Mouse (Mus musculus) large intestine, adult 2 months (tissue): Measurements from ENCODE around the gene Crip1. TPM values are rescaled to one million over a fixed set of nuclear protein-coding genes. Genes with fewer than 3 reads are reported as not detected.
"Not testable (repeated sequence)": the region's sequence is repeated elsewhere in the genome, so short reads cannot be mapped to it uniquely, and the experiment has no call there.

Experiments used
- DNase-seq: peaks from one replicate; pipeline ENCODE4 v3.0.0-alpha.2; 2012; ENCODE audit warnings: low read depth, low spot score
- WGBS: fragments of 180-500 bp; shearing (Covaris S2); methylation state at CpG from one replicate; pipeline ENCODE4 v1.1.7; 2018; 5-methylcytosine and 5-hydroxymethylcytosine counted together
- polyA plus RNA-seq: library from polyadenylated mRNA; depleted of rRNA; stranded (reverse); fragments of >200 nt; gene quantifications from 2 replicates; pipeline ENCODE4 v1.2.3, GENCODE M21; 2012

Gene Crip1
- polyA plus RNA-seq, 1 experiment: 11,187 TPM

DNA sequence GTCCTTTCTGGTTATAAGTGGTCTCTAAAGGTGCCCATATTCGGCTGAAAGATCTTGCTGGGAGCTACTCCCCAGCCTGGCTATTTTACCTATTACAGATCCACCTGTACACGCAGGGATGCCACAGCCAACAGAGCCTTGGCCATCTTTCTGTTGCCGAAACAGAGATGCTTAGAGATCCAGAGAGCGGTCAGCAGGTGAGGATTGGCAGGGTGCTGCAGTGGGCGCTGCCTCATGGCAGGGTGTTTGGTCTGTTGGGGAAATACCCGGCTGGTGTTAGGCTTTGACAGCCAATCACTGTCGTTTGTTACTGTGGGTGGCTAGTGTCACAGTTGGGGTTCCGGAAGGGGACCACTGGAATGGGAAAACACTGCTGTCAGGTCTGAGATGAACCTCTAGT is 11.9 kb downstream of the Crip1 start:
- 90% methylated on average over 8 of the region's 8 CpGs for WGBS
- DNase-seq: no peak

DNA sequence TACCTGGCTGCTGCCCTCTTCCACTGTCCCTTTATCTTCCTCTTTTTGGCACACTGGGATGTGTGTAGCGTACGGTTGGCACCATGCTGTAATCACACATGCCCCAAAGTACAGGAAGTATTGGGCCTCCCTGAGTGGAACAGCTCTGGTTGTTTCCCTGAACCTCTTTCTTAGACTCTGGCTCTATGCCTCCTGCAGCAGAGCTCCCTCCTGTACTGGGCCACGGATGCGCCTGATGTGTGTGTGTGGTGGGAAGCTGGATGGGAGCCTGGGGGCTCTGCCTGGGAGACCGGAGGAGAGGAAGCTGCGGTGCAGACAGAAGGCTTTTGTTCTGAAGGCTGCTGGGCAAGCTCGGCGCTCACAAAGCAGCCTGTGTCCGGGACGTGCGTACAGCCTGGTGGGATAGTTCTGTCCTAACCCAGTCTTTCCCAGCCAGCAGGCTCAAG is 17.5 kb downstream of the Crip1 start:
- 90% methylated on average over 11 of the region's 11 CpGs for WGBS
- DNase-seq: no peak

DNA sequence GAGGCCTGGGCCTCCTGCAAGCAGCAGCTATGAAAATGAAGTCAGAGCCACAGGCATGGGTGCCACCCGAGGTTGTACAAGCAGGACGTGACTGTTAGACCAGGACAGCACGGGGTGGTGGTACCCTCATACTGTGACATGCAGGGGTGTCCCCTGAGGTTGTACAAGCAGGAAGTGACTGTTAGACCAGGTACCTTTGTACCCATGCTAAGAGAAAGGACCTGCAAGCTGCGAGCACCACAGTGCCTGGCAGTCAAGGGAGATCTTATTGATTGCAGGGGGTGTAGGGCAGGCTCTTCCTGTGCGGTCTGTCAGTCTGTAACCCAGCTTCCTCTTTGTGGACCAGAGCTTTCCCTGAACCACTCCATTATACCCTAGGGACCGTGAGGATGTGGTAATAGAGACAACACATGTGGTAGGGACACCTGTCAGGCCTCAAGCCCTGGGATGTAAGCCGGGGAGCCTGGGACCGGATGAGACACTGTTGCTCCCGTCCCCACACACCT is 22.0 kb downstream of the Crip1 start:
- WGBS: 64% methylated on average over 9 of the region's 9 CpGs
- no peak for DNase-seq

DNA sequence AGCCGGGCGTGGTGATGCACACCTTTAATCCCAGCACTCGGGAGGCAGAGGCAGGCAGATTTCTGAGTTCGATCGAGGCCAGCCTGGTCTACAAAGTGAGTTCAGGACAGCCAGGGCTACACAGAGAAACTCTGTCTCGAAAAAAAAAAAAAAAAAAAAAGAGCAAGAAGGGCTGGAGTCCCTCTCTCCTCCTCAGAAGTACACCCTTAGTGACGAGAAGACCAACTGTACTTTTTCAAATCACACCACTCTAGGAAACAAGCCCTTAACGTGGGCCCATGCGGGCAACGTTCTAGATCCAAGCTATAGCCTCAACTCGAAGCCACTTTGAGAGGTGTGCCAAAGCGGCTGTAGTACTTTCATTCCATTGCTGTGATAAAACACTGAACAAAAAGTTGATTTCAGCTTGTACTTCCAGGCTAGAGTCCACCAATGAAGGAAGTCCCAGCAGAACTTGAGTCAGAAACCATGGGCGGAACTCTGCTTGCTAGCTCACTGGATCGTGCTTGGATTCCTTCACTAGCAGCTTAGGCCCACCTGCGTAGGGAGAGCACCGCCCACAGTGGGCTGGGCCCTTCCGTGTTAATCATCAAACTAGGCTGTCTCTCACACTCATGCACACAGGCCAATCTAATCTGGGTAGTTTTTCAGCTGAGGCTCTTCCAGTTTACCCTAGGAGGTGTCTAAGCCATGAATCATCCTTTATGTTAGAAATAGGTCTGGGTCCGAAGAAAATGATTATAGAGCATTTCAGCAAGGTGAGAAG is 31.0 kb downstream of the Crip1 start:
- DNase-seq: no peak

DNA sequence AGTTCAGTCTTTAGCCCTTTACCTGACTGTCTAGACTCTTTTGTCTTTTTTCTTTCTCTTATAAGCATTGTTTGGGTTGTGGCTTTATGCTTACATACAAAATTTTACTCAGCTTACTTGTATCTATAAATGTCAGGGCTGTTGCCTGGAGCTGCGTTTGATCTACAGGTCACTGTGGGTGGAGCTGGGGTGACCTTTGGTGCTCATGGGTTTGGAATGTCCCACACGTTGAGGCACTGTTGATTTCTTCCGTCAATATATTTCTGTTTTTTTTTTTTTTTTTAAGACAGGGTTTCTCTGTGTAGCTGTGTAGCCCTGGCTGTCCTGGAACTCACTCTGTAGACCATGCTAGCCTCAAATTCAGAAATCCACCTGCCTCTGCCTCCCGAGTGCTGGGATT is 34.9 kb downstream of the Crip1 start:
- WGBS: 35% methylated on average over 4 of the region's 4 CpGs
- no peak for DNase-seq

More for the DNA sequence above, 31.0 kb downstream of the Crip1 start:
- 78% methylated on average over 18 of the region's 18 CpGs for WGBS

DNA sequence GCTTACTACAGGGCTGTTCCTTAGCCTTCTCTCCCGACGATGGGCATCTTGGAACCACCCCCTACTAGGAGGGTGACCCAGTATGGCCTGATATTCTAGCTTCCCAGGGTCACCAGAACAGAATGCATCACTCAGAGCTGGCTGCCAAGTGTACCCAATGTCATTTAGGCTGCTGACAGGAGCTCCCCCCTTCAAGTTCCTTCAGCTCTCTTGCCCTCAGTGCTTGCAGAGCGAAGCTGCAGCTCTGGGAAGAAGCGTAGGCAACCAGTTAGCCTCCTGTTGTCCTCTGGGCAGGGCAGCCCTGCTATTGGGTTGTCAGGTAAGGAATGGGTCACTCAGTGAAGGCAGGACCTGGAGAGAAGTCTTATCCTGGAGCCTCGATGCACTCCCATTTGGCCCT is 38.8 kb downstream of the Crip1 start:
- DNase-seq: no peak
- WGBS: 64% methylated on average over 5 of the region's 5 CpGs

DNA sequence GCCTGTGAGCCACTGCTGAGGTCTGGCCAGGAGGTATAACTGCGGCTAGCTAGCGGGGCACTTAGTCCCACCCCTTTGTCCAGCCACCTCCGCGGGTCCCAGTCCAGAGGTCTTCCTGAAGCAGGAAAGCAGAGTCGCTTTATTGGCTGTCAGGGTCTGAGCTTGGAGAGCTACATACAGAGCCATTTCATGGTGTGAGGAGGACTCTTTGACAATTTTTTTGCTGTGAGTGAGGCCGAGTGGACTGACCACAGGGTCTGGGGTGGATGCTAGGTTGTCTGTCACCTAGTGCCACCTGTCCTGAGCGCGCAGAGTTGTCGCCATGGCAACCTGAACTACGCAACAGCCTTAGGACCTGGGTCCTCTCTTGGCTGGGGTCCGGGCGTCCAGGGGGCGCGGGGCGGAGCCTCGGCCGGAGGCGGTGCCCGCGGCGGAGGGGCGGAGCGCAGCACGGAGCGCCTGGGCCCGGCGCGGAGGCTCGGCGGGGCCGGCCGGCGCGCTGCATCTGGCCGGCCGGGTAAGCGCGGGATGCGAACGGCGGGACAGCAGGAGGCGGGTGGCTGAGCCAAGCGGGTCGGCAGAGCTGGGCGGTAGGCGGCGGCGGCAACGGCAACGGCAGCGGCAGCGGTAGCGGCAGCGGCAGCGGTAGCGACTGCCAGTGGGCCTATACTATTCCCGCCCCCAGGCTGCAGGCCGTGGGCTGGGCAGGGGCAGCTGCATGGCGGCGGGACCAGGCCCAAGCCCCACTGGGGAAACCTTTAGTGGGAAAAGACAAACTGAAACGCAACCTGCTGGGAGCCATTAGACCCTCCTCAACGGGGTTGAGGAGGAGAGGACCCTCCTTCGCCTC is 39.6 kb downstream of the Crip1 start, which contains the start of gene Tmem121:
Tmem121 (plus strand) TSS at position 489 of the 850 bp plus-strand sequence.
- no peak for DNase-seq
- WGBS: 5% methylated on average over 62 of the region's 63 CpGs

DNA sequence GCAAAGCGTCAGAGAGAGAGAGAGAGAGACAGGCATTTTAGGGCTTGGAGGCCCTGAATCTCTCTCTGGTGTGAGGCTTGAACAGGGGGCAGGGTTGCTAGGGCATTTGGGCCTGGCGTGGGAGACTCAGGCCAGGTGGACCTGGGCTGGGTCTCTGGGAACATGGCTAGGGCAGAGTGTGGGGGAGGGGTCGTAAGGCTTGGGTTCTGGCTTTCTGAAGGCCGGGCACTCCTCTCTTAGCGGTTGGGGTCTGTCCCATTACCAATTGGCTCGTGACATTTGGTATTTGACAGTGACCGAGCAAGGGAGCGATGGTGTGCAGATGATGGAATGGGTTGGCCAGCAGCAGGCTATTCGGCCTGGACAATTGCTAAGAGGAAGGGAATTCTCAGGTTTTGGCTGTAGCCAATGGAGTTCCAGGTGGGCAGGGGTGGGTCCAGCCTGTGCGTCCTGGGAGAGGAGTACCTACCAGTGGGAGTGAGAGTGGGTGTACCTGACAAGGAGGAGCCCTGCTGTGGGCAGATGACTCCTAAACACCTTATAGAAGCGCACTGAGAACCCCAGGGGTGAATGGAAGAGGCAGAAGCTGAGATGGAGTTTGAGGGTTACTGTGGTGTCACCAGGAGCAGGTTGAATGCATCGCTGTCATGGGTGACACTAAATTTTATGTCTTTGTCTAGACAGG is 40.4 kb downstream of the Crip1 start:
- no peak for DNase-seq
- 54% methylated on average over 12 of the region's 12 CpGs for WGBS

DNA sequence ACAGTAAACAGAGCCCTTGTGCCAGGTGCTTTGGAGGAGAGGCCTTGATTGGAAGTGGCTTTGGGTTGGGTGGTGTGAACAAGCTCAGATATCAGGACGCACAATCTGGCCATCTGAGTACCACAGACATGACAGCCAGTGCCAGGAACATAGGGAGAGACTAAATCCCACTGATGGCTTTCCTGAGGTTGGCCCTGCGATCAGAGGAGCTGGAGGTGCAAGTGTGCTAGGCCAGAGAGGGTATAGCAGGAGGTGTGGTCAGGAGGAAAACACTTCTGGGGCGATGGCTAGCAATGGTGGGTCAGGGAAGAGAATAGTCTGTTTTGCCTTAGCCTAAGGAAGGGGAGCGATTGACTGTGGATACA is 40.9 kb downstream of the Crip1 start:
- no peak for DNase-seq
- whole genome bisulfite sequencing: 48% methylated on average over 4 of the region's 4 CpGs

DNA sequence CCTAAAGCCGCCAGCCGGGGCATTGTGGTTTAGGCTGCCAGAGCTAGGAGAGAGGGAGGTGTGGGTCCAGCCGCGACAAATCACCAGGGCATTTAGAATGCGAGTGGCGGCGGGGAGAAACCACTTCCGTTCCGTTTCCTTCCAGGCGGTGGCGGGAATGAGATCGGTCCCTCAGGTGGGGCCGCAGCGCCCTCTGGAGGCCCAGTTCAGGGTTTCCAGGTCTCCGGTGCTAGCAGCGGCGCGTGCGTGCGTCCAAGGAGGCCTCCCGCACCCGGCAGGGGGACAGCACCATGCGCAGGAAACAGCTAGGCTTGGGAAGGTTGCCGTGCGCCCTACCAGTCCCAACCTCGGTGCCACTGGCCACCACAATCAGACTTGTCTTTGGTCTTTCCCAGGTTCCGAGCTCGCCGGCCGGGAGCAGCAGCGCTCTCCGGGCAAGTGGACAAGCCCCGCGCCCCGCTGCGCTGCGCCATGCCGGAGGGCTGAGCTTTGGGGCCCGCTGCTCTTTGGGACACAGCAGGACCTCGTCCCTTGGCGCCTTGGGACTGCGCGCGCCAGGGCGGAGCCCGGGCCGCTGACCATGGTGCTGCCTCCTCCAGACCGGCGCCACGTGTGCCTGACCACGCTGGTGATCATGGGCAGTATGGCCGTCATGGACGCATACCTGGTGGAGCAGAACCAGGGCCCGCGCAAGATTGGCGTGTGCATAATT is 41.6 kb downstream of the Crip1 start:
- peak; percentile 10 for DNase-seq
- 11% methylated on average over 56 of the region's 56 CpGs for WGBS

DNA sequence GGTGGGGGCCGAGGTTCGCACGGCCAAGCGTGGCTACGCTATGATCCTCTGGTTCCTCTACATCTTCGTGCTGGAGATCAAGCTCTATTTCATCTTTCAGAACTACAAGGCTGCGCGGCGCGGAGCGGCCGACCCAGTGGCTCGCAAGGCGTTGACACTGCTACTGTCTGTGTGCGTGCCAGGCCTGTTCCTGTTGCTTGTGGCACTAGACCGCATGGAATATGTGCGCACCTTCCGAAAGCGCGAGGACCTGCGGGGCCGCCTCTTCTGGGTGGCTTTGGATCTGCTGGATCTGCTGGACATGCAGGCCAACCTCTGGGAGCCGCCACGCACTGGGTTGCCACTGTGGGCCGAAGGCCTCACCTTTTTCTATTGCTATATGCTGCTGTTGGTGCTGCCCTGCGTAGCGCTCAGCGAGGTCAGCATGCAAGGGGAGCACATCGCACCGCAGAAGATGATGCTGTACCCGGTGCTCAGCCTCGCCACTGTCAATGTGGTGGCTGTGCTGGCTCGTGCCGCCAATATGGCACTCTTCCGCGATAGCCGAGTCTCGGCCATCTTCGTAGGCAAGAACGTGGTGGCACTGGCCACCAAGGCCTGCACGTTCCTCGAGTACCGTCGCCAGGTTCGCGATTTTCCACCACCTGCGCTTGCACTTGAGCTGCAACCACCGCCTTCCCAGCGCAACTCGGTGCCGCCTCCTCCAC is 42.4 kb downstream of the Crip1 start:
- DNase-seq: no peak
- 86% methylated on average over 51 of the region's 51 CpGs for WGBS

DNA sequence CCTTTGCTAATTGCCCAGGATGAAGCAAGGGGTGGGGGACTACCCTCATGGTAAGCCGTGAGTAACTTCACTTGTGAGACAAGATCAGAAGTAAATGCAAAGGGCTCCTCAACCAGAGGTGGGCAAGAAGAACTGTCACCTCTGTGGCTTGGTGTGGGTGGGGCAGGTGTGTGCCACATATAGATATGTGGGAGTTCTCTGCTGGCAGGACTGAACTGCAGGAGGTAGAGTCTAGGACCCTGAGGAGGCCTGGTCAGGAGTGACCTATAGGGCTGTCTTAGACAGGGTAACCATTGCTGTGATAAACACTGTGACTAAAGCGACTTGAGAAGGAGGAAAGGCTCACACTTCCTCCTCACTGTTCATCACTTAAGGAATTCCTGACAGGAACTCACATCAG is 47.3 kb downstream of the Crip1 start:
- DNase-seq: no peak
- 28% methylated on average over 2 of the region's 2 CpGs for WGBS

DNA sequence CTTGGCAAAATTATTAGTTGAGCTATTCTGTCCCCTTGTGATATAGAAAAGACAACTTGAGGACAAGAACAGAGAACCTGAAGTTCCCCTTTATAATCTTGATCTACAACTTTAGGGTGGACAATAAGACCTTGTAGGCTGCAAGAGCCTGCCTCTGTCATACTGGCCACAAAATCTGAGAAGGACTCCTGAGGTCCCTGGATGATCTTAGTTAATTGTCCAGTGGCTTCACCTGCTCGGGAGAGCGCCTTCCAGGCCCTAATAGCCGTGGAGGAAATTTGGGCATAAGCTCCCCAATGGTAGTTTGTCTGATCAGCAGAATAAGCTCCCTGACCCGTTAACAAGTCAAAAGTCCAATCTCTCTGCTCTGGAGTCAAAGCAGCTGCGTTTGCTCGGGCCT is 53.0 kb downstream of the Crip1 start:
- 90% methylated on average over 3 of the region's 6 CpGs for WGBS
- DNase-seq: not testable (repeated sequence)

DNA sequence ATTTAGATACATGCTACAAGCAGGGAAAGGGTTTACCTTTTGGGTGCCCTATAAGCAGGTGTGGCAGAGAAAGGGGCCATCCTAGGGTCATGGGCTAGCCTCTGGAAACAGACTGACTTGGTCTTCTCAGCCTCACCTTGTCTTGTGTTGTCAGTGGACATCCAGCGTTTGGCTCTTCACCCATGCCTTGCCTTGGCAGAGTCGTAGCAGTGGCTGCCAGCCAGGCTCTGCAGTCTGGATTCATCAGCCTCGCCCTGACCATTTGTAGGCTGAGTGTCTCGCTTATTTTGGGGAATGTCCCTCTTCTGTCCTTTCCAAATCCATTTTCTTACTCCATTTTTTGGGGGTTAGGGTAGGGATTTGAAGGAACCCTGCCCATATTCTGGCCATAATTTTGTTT is 55.2 kb downstream of the Crip1 start:
- 85% methylated on average over 4 of the region's 4 CpGs for WGBS
- no peak for DNase-seq

DNA sequence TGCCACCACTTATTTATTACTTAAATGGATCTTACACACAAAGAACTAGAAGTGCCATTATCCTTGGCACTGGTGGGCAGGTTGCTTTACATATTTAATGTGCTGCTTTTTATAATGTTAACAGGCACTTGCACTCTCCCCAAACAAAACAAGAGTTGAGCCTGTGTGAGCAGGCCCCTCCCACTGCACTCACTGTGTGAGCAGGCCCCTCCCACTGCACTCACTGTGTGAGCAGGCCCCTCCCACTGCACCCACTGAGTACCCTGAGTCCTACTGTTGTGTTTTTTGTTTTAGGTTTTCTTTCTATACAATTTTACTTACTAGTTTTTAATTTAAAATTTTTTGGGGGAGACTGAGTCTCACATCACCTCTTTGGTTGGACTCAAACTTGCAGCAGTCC is 55.9 kb downstream of the Crip1 start:
- no peak for DNase-seq
